Mouse (Mus musculus) testis, adult 10 weeks (tissue): ENCODE data around the gene Pgap2. TPM values are rescaled to one million over a fixed set of nuclear protein-coding genes. Genes with fewer than 3 reads are reported as not detected.

ENCODE experiments used
- polyA plus RNA-seq: library from polyadenylated mRNA; stranded (reverse); fragments of 350-450 nt; fragmentation: Illumina TruSeq; extraction: RNeasy Lipid Tissue Mini Kit (QIAGEN cat#74804); gene quantifications from one replicate; pipeline ENCODE4 v1.2.3, GENCODE M21; 2014; ENCODE audit warnings: low read depth, low replicate concordance

The Pgap2 gene
- polyA plus RNA-seq: 56.3 TPM

GRCm38 (mm10) chr7:102209756-102210721 is at the start of gene Pgap2, which contains the start of gene Nup98:
TSS of gene Pgap2 (plus strand) at chr7:102210208.
TSS of gene Nup98 (minus strand) at chr7:102210176.

DNA sequence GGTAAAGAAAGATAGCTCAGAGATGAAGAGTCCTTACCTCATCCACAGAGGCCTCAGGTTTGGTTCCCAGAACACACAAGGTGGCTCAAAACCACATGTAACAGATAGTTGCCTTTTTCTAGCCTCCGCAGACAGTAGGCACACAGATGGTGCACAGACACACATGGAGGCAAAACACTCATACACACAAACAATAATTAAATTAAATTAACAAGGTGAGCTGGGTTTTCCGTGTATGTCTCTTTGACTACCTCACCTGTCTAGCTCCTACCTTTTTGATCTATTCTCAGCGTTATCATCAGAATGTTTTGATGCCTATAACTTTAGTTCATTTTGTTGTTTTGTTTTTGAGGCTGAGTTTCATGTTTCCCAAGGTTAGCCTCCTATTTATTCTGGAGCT is 45.9 kb downstream of the Pgap2 start, which contains the start of gene Rhog:
Gene Rhog (minus strand): TSS at position 101 of the 400 bp plus-strand sequence.

DNA sequence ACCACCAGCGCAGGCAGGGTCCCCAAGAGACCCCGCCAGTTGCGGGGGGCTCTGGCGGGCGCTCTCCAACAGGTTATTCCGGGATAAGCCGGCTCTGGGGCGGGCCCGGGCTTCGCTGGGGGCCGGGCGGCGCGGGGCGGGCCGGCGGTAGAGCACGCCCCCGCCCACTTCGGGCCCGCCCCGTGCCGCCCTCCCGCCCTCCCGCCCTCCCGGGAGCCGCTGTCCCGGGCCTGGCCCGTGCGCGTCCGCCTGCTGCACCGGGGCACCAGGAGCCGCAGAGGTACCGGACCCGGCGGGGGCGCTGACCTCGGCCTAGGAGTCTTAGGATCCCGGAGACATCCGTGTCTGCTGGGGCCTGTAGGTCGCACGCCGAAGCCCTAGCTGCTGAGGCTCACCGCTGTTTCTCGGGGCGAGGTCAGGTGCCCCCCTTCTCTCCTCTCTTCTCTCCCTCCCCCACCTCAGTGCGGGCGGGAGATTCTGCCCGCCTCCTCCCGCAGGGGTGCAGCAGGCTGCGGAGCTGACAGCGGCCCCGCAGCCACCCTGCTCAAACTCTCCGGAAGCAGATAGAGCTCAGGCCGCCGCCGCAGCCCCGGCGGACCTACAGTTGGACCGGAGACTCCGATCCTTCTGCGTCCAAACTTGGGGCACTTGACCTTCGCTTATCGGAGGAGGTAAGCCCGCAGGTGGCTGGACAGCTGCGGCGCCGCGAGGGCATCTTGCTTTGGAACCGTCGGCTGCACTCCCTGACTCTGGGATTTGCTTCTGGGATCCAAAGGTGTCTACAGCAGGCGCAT is 57.8 kb downstream of the Pgap2 start, which contains the start of gene Stim1:
Gene Stim1 (plus strand): TSS at position 206 of the 794 bp plus-strand sequence.

Other genes starting within 250 kb of the Pgap2 start
- 3.4 TPM for gene Il18bp, start 191.5 kb upstream of the Pgap2 start, polyA plus RNA-seq
- 11.2 TPM for gene Rnf121, start 144.7 kb upstream of the Pgap2 start, polyA plus RNA-seq
- gene Xndc1, start 144.7 kb upstream of the Pgap2 start, polyA plus RNA-seq: 21.1 TPM
- 0.10 TPM for gene Xntrpc, start 144.5 kb upstream of the Pgap2 start, polyA plus RNA-seq
- not detected for gene Trpc2, start 127.1 kb upstream of the Pgap2 start, polyA plus RNA-seq
- gene Art1, start 108.5 kb upstream of the Pgap2 start, polyA plus RNA-seq: 1.9 TPM
- gene Art5, start 100.7 kb upstream of the Pgap2 start, polyA plus RNA-seq: 3.3 TPM
- gene Chrna10, start 93.4 kb upstream of the Pgap2 start, polyA plus RNA-seq: not detected
- 392 TPM for gene Nup98, start within 50 bp of the Pgap2 start, polyA plus RNA-seq
- 0.99 TPM for gene Rhog, start 45.8 kb downstream of the Pgap2 start, polyA plus RNA-seq
- gene Stim1, start 57.6 kb downstream of the Pgap2 start, polyA plus RNA-seq: 32.9 TPM
- 83.8 TPM for gene Rrm1, start 231.5 kb downstream of the Pgap2 start, polyA plus RNA-seq